Comparison of ENCODE assay signal across 9 mouse cellular contexts in genomic region chr5:64809257-64809656, GRCm38 (mm10). TPM values are rescaled to one million over a fixed set of nuclear protein-coding genes. Genes with fewer than 3 reads are reported as not detected.
A peak's percentile ranks its signal among the peaks of the same experiment; 100 is the strongest.
DNase-seq lines count a peak whose midpoint lies in the region; ATAC-seq and TF ChIP-seq lines count a peak whose summit lies in the region.
"Had no signal": no experiment of that assay in that cellular context is flagged by ENCODE, and none has a peak within 500 bp of the region (broad histone marks: within the 10 kb centered on the region; RNA-seq: fewer than 3 reads in every experiment).

No protein-coding gene starts in this region.

- H3K4me3 ChIP-seq in left cerebral cortex, adult 2 months = no peak overlapping the region
- H3K4me3 ChIP-seq in limb, embryonic 15.5 days = no peak overlapping the region
- H3K4me3 ChIP-seq in small intestine, adult 2 months (ENCODE audit: low read depth, low read length) = peak overlapping the region; percentile 1; the same call in 1 of the 2 replicates
- H3K4me3 ChIP-seq in midbrain, embryonic 14.5 days (replicated peaks; ENCODE audit: low read depth, low read length) = no peak overlapping the region
- H3K4me3 ChIP-seq: embryonic facial prominence, embryonic 13.5 days had no signal

- TF ChIP-seq CTCF in left cerebral cortex, adult 2 months (IDR thresholded peaks at IDR 0.05) = no peak
- TF ChIP-seq CTCF in small intestine, adult 2 months (IDR thresholded peaks at IDR 0.05; ENCODE audit: extremely low read depth, insufficient read length, insufficient replicate concordance, low read depth, low read length) = no peak

- TF ChIP-seq POLR2A in small intestine, adult 2 months (IDR thresholded peaks at IDR 0.05; ENCODE audit: low read depth, low read length) = no peak

- no peak overlapping the region for H3K9ac ChIP-seq in limb, embryonic 15.5 days
- no peak overlapping the region for H3K9ac ChIP-seq in midbrain, embryonic 14.5 days (replicated peaks; ENCODE audit: low read length)
- H3K9ac ChIP-seq: embryonic facial prominence, embryonic 13.5 days had no signal

- no peaks in the 10 kb centered on the region for H3K36me3 ChIP-seq in limb, embryonic 15.5 days
- H3K36me3 ChIP-seq in small intestine, adult 2 months (ENCODE audit: control insufficient read depth, insufficient read depth, low read length) = peaks cover 10% of the 10 kb centered on the region
- no peaks in the 10 kb centered on the region for H3K36me3 ChIP-seq in midbrain, embryonic 14.5 days (ENCODE audit: control insufficient read depth, insufficient read depth, low read length)
- H3K36me3 ChIP-seq: embryonic facial prominence, embryonic 13.5 days had no signal

- WGBS in limb, embryonic 15.5 days = 73% methylated on average over 7 of the region's 7 CpGs
- 17% methylated on average over 7 of the region's 7 CpGs for WGBS in small intestine, adult 2 months
- 92% methylated on average over 7 of the region's 7 CpGs for WGBS in midbrain, embryonic 14.5 days

- intact Hi-C loops in left cerebral cortex, adult 2 months (cut with DNase I) = no loop called here

- no peak overlapping the region for H3K4me2 ChIP-seq in limb, embryonic 15.5 days
- no peak overlapping the region for H3K4me2 ChIP-seq in midbrain, embryonic 14.5 days (ENCODE audit: low read length)

- H3K27ac ChIP-seq in left cerebral cortex, adult 2 months = peak overlapping the region; percentile 33; the same call in 1 of the 2 replicates
- 0 out of 2 replicates have a peak overlapping the region, but pooled peaks have one; percentile 79 for H3K27ac ChIP-seq in limb, embryonic 15.5 days
- H3K27ac ChIP-seq in small intestine, adult 2 months (ENCODE audit: insufficient read depth, low read depth, low read length) = peak overlapping the region; percentile 97
- no peak overlapping the region for H3K27ac ChIP-seq in midbrain, embryonic 14.5 days (replicated peaks; ENCODE audit: low read depth, low read length)

- no peak for DNase-seq in left cerebral cortex, adult 2 months (ENCODE audit: extremely low spot score in 1 of 2, low spot score in 2 of 2)
- no peak for DNase-seq in left cerebral cortex, adult 9 months (ENCODE audit: low spot score in 2 of 2)
- no peak for DNase-seq in midbrain, embryonic 14.5 days
- no peak for DNase-seq in natural killer cell, adult 2 months (ENCODE audit: low spot score in 2 of 2)

- no peaks in the 10 kb centered on the region for H3K9me3 ChIP-seq in limb, embryonic 15.5 days
- H3K9me3 ChIP-seq in midbrain, embryonic 14.5 days (ENCODE audit: control insufficient read depth, low read length) = no peaks in the 10 kb centered on the region
- H3K9me3 ChIP-seq: embryonic facial prominence, embryonic 13.5 days had no signal

- ATAC-seq in granulocyte monocyte progenitor cell, adult 5-6 weeks (replicated peaks; ENCODE audit: poor library complexity, severe bottlenecking) = peak; percentile 4; the same call in 1 of the 2 replicates
- no peak for ATAC-seq in limb, embryonic 15.5 days (ENCODE audit: insufficient number of reproducible peaks, low FRiP score, low TSS enrichment, low read depth)
- no peak for ATAC-seq in cerebellum, adult (ENCODE audit: insufficient number of reproducible peaks, low FRiP score, low TSS enrichment)
- ATAC-seq in midbrain, embryonic 14.5 days (ENCODE audit: low FRiP score, low TSS enrichment) = no peak

- peaks cover 77% of the 10 kb centered on the region for H3K4me1 ChIP-seq in limb, embryonic 15.5 days
- H3K4me1 ChIP-seq in small intestine, adult 2 months (ENCODE audit: control insufficient read depth, insufficient read depth, insufficient read length, low read length) = peaks cover 31% of the 10 kb centered on the region
- H3K4me1 ChIP-seq in midbrain, embryonic 14.5 days (ENCODE audit: control insufficient read depth, insufficient read depth, low read length) = peaks cover 35% of the 10 kb centered on the region

- H3K27me3 ChIP-seq in limb, embryonic 15.5 days = no peaks in the 10 kb centered on the region
- no peaks in the 10 kb centered on the region for H3K27me3 ChIP-seq in small intestine, adult 2 months (ENCODE audit: control insufficient read depth, insufficient read depth, low read length)
- H3K27me3 ChIP-seq in midbrain, embryonic 14.5 days (ENCODE audit: control insufficient read depth, insufficient read depth, low read length) = no peaks in the 10 kb centered on the region
- H3K27me3 ChIP-seq: embryonic facial prominence, embryonic 13.5 days had no signal

RNA-seq across cellular contexts. Expression of gene Klf3, which starts 6.1 kb away (rescaled TPM):
- 10 to 100 TPM; 28.4 to 35.8 TPM for total RNA-seq in left cerebral cortex, adult 2 months (2021)
- 23.6 and 28.1 TPM in 2 replicates for total RNA-seq in granulocyte monocyte progenitor cell, adult 5-6 weeks (2014; fragmentation: Nextera tagmentation)
- 6.9 and 8.9 TPM in 2 replicates for total RNA-seq in granulocyte monocyte progenitor cell, adult 5-6 weeks (2017)
- 86.7 and 89.6 TPM in 2 replicates for polyA plus RNA-seq in limb, embryonic 15.5 days (2015; fragmentation: Nextera tagmentation; extraction: Ambion mirVana)
- 52.4 and 170 TPM in 2 replicates for polyA plus RNA-seq in small intestine, adult 2 months (2012; rRNA removed)
- 19.2 and 25.3 TPM in 2 replicates for polyA plus RNA-seq in midbrain, embryonic 14.5 days (2014; fragmentation: Nextera tagmentation; extraction: Ambion mirVana)
